1 mouse cellular context compared by ENCODE assay signal in the genomic region with DNA sequence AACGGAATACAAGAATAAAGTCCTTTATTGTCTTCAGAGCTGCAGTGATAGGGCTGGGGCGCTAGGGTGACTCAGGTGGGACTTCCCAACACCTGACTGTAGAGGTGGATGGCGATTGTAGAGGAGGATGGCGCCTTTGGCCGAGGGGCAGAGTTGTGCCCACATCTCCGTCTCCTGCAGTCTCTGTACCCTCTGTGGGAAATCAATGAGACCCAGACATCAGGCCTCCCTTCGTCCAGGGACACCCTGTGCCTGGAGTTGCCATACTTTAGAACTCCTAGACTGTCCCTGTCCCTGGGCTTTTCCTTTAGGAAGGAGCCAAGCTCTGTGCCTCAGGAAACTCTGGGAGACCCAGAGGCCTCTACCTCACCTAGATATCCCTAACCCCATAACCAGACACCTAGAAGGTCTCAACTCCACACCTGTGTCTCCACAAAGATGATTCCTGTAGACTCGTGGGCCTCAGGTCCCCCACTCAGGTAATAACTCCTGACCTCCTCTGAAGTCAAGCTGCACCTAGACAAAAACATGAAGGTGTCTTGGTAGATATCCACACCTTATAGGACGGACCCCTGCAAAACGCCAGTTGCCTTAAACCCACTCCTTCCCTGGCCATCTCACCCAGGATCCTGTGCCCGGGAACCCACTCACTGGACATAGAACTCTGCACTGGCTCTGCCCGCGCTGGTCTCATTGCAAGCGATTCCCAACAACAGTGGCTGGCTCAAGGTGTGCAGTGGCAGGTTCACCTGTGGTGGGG.
TF ChIP-seq lines count a peak whose summit lies in the region.

No protein-coding gene starts in this region.

TF ChIP-seq in MEL, 35 proteins besides CTCF, POLR2A, EP300 and RAD21:
- TF ChIP-seq SIN3A (IDR thresholded peaks at IDR 0.05; ENCODE audit: low read length): no peak
- TF ChIP-seq E2F4 (IDR thresholded peaks at IDR 0.05; ENCODE audit: borderline replicate concordance, low read depth, low read length): no peak
- TF ChIP-seq NRF1 (IDR thresholded peaks at IDR 0.05; ENCODE audit: insufficient read depth, low read depth, low read length, poor library complexity, severe bottlenecking): no peak
- TF ChIP-seq USF1 (IDR thresholded peaks at IDR 0.05; ENCODE audit: low read depth, low read length): no peak
- TF ChIP-seq USF2 (IDR thresholded peaks at IDR 0.05; ENCODE audit: borderline replicate concordance in 1 of 2, insufficient read depth in 1 of 2, low read depth in 1 of 2, low read length in 2 of 2): no peak
- no peak for TF ChIP-seq ZNF384 (IDR thresholded peaks at IDR 0.05; ENCODE audit: low read depth, low read length)
- TF ChIP-seq CHD2 (IDR thresholded peaks at IDR 0.05; ENCODE audit: low read length): no peak
- TF ChIP-seq SMC3 (IDR thresholded peaks at IDR 0.05; ENCODE audit: low read depth, low read length): no peak
- no peak for TF ChIP-seq GABPA (IDR thresholded peaks at IDR 0.05; ENCODE audit: low read depth, low read length)
- TF ChIP-seq TCF12 (IDR thresholded peaks at IDR 0.05; ENCODE audit: low read depth, low read length): no peak
- TF ChIP-seq JUND (IDR thresholded peaks at IDR 0.05; ENCODE audit: low read depth, low read length): no peak
- no peak for TF ChIP-seq MXI1 (IDR thresholded peaks at IDR 0.05; ENCODE audit: low read depth, low read length)
- no peak for TF ChIP-seq ZKSCAN1 (IDR thresholded peaks at IDR 0.05; ENCODE audit: low read depth, low read length)
- no peak for TF ChIP-seq POLR2AphosphoS5 (IDR thresholded peaks at IDR 0.05; ENCODE audit: borderline replicate concordance, low read depth, low read length)
- no peak for TF ChIP-seq NELFE (IDR thresholded peaks at IDR 0.05; ENCODE audit: low read depth, low read length)
- TF ChIP-seq ELF1 (IDR thresholded peaks at IDR 0.05; ENCODE audit: low read depth, low read length): no peak
- no peak for TF ChIP-seq MAX (IDR thresholded peaks at IDR 0.05; ENCODE audit: low read length)
